Mouse (Mus musculus) gastrocnemius, postnatal 4 days (tissue): ENCODE results near the gene Ankrd44. TPM values are rescaled to one million over a fixed set of nuclear protein-coding genes. Genes with fewer than 3 reads are reported as not detected.

Experiments
- DNase-seq, 2 experiments: peaks; one replicate each; pipeline ENCODE4 v3.0.0; 2021 to 2022; ENCODE audit warnings: low spot score in 2 of 2, mixed read lengths in 2 of 2
- total RNA-seq, 2 experiments: library from RNA; stranded (reverse); gene quantifications; 2 replicates each; pipeline ENCODE4 v1.2.3; 2021

The Ankrd44 gene
- total RNA-seq, 2 experiments from 2014 or later, result 26.3 to 29.3 TPM

DNA sequence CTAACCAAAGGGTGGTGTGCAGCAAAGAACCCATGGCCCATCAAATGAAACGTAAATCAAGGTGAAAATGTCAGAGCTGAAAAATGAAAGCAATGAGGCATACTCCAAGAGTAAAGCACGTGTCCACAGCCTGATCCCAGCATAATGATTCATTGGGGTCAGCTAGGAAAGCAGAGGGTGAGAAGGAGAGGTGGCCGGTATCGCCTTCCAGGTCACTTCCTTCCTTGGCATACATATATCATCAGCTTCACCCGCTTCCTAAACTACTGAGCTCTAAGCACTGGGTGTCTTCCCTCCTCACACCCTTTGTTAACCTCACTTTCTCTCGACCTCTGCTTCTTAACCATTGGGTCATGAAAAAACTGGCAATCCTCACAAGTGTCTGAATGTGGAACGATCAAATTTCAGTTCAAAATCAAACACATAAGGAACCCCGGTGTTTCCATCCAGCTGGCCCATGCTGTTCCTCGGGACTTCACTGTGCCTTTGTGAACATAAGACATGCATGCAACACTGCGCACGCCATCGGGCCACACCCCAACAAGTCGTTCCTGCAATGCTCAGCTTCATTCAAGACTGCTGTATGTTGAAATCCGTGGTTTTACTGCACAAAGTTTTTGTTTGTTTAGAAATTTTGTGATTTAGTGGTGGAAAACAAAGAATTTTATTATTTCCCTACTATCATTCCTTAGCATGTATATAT, 101.9 kb downstream of the Ankrd44 start:
- no peak for DNase-seq

DNA sequence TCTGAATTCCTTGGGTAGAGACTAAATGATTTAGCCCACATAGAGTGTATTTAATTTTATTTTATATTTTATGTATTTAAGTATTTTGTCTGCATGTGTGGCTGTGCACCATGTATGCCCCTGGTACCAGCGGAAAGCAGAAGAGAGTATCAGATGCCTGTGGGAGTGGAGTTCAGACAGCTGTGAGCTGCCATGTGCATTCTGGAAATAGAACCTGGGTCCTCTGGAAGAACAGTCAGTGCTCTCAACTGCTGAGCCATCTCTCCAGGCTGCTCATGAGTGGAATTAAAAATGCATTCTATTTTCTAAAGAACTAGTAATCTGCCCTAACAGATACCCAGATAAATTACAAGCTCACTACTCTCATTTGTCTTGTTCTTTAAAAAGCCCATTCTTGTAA, 104.4 kb downstream of the Ankrd44 start:
- no peak for DNase-seq

DNA sequence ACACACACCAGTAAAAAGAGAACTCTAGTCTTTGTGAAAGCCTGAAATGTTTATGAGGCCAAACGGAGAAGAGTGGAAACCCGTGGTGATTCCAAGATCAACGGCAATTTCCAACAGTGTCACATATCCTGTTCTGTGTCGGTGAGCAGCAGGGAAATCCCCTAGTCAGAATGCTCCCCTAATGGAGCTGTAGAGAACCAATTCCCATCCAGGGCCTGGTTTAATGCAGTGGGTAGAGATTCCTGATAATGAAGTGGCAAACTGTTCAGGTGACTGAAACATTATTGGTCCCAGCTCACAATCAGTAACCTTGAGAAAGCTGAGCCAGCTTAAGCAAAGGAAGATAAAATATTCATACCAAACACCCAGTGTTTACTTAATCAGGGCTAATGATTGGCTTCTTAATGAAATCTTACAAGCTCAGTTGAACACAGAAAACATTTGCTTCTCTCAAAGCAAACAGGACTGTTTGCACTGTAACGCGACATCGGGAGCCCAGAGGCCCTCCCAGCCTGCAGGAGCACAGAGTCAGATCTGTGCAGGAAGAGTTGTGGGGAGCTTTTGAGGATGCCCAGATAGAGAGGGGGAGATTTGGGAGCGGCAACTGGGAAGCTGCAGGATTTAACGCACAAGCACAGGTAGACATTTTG, 110.9 kb downstream of the Ankrd44 start:
- DNase-seq, result no peak

DNA sequence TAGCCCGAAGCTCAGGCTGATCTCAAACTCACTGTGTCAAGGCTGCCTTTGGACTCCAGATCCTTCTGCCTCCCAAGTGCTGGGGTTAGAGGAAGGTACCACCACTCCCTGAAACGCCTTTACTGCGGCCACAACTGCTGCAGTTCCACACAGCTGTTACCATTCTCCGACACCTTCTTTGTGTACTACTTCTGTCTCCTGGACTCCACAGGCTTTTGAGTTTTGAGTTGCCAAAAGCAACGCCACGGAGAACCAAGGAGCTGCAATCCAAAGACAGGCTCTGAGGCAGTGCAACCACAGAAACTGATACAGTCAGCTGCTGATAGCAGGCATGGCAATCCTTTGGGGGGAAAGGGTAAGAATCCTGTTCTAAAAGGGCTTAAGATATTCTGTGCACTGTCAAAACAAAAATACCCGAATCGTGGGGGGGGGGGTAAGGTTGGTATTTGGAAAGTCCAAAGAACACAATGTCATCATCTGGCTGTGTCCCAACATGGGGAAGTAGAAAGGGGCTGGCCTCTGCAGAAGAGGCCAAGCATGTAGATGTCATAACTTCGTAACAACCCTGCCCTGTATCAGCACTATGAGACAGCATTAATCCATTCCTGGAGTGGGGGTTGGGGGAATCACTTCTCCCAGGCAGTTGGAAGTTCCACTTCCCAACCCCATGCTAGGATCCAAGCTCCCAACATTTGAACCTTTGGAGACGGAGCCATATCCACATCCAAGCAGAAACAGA, 116.2 kb downstream of the Ankrd44 start:
- DNase-seq, result no peak

DNA sequence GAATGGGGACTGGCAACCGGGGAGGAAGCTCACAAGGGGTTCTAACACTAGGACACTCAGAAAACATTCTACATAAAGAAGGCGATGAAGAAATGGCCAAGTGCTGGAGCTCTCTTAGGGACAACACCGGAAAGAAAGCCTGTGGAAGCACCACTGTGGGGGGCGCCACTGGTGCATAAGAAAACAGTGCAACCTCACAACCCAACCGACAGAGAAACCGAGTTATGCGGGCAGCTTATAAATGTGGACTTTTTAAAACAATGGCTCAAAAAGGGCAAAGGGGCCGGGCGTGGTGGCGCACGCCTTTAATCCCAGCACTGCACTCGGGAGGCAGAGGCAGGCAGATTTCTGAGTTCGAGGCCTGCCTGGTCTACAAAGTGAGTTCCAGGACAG, 117.1 kb downstream of the Ankrd44 start:
- DNase-seq, result no peak

DNA sequence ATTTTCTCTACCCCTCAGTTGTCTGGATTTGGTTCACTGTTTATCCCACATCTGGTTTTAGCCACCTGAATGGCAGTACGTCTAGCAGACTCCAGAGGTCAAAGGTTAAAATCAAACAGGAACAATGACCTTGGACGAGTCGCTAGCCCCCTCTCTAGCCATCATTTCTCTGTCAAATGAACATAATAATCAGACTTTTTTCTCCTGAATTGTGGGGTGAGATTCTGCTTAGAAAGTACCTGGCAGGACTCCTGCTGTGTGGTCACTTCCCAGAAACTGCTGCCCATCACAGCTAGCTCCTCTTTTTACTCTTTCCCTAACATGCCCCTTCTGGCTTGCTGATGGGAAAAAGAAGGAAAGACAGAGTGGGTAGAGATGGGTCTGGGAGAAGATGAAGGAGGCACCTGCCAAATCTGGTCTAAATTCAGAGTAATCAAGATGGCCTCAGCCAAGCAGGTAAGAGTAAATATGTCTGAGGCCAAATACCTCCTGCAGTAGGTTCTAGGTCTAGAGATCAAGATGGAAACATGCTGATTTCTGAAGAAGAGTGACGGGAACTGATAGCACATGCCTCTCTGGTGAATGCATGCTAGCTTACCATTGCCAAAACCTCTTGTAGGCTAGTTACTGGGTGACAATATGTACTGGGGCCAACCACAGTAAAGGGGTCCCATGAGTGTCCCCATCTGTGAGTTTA, 117.6 kb downstream of the Ankrd44 start:
- no peak for DNase-seq

DNA sequence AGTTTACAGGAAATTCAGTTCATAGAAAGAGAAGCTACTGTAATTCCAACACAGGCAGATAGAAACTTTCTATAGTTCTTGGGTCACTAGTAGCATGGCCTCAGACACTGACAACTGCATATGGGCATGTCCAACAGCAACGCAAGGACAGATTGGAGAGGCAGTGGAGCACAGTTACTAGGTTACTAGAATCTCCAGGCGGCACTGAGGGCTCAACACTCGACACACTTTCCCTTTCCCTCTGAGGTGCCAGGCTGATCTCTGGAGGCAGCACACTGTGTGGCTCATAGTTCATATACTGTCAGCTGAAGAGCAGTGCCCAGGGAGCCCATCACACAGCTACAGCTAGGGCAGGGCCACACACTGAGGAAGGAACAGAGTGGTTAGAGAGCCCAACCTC, 118.4 kb downstream of the Ankrd44 start:
- no peak for DNase-seq

DNA sequence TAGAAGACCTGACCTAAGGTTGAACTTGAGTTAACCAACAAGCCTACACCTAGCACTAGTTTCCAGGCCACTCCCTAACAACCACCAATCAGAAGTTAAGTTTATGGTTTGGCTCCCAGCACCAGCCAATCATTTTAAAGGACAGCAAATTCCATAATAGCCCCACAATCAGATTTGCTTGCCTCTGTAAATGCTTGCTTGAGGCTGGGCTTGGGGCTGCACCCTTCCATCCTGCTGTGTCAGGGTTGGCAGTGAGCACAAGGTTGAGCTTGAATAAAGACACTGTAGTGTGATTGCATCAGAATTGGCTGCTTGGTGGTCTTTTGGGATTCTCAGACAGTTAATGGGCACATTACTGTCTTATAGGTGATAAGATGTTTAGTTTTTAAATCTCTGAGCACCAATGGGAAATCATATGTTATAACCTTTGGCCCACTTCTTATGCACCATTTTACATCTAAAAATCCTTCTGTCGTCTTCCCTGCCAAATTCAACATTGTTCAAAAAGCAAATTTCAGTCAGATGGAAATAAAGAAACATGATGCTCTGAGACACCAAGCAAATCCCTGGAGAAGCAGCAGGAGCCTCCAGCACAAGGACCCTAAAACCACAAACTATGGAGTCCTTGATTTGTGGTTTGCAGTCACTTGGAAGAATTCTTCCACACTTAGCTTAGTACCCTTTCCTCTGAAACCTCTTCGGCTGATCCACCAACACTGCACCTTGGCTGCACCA, 119.9 kb downstream of the Ankrd44 start:
- no peak for DNase-seq

DNA sequence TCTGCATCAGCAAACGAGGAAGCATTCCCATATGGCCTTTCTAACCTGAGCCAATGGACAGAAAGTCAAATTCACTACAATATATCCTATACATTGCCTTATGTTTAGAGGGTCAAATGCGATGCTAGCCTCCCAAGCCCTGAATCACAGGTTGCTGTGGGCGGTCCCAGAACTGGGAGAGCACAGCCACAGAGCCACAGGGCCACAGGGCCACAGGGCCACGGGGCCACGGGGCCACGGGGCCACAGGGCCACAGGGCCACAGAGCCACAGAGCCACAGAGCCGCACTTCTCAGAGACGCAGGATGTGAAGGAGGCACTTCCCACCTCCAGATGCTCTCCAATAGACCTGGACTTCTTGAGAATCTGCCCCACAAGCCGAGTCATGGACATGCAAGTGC, 121.8 kb downstream of the Ankrd44 start:
- DNase-seq, result no peak

DNA sequence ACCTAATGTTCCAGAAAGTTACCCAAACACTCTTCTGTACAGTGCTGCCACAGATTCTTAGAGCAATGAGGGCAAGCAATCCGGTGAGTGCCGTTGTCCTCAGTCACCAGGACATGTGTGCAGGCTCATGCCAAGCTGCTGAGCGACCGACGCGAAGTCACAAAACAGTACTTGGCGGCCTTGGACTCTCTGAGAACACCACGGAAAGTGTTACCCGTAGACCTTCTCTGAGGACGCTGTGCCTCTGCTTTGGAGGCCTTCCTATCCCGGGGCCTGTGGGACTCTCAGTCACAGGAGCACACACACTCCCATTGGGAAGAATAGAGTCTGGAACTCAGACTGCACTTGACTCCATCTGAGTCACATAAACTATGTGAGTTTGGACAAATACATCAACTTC, 123.5 kb downstream of the Ankrd44 start:
- DNase-seq, result no peak

DNA sequence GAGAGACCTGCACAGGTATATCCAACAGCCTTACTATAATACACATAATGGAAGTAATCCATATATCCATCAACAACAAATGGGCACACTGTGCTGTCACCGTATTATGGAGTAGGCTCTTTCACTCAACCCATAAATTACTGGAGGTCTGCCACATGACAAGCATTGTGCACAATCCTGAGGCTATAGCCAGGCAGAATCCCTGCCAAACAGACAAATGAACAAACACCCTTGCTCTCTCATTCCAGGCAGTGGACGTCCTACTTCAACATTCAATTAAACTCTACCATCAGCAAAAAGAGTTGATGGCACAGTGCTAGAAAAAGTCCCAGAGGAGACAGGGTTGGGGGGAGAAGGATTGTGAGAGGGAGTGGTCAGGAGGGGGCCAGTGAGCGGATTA, 124.9 kb downstream of the Ankrd44 start:
- no peak for DNase-seq

DNA sequence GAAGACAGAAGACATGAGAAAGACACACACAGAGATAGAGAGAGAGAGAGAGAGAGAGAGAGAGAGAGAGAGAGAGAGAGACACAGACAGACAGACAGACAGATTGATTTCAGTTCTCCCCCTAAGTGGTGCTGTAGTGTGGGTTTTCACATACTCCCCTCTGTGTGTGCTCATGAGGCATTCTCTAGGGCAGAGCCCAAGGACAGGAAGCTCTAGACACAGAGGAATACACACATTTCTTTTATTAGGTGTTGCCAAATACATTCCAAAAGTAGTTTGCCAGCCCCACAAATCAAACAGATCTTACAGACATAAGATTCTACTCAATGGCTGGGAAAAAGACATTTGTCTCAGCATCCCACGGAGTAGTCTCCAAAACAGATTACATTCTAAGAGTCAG, 126.8 kb downstream of the Ankrd44 start:
- no peak for DNase-seq

DNA sequence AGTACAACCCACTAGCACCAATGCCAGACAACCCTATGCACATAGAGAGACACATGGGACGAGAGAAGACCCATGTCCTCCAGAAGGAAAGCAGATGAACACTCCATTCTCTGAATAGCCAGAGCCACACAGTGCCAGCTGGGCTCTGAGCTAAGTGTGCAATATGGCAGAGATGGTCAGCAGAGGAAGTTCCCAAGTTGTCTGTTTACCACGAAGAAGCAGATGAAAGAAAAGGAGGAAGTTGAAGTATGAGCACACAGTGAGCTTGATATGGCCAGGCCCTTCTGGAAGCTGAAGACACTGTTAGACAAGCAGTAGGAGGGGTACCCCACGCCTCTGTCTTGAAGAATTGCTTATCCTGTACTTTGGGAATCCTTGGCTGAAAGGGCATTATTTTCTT, 127.8 kb downstream of the Ankrd44 start:
- no peak for DNase-seq

DNA sequence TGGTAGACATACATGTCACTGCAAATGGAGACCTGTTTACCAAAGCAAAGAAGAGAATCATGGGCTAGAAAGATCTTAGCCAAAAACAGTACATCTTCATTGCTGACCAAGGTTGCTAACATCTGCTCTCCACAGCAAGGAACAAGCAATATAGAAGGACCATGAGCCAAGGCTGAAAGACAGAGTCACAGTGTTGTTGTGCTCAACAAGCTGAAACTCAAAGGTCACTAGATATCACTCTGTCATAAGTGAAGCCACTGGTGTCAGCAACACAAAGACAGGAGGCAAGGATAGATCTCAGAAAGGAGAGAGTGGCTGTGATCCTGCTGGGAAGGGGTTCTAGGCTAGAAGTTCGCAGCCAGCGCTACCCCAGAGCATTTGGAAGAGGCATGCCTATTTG, 131.5 kb downstream of the Ankrd44 start:
- DNase-seq, result no peak

DNA sequence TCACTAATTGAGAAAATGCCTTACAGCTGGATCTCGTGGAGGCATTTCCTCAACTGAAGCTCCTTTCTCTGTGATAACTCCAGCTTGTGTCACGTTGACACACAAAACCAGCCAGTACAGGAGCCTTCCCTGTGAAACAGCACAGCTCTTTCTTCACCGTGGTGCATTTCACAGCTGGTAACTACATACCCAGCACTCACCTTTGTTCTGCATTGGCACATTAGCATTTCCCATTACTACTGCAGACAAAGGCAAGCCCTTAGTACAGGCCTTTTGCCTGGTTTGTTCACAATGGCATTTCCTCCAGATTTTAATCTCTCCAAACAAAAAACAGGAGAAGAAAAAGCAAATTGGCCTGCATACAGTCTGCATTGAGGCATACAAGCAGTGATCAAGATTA, 134.8 kb downstream of the Ankrd44 start:
- no peak for DNase-seq

DNA sequence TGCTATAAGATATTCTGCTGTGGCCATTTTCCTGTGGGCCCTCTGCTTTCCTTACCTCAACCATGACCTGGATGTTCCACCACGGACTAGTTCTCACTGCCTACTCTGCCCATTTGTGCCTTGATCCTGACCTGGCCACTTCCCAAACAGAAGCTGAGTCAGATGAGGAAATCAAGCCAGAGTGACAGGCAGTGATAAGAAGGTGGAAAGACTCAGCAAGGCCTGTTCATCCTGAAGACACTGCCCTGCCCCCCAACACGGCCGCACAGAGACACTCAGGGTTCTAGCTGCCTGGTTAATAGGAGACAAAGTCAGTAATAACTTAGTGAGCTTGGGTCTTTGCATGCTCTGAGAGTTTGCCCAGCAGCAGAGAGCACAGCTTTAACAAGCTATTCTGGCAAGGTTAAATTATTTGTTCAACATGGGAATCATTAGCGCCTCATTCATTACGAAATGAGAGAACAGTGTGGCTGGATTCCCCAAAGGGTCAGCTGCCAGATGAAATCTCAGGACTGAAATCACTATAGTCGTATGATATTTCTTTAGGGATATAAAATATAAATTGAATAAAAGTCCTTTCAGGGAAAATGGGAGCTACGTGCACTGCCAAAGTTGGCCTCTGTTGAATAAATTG, 136.7 kb downstream of the Ankrd44 start:
- no peak for DNase-seq

DNA sequence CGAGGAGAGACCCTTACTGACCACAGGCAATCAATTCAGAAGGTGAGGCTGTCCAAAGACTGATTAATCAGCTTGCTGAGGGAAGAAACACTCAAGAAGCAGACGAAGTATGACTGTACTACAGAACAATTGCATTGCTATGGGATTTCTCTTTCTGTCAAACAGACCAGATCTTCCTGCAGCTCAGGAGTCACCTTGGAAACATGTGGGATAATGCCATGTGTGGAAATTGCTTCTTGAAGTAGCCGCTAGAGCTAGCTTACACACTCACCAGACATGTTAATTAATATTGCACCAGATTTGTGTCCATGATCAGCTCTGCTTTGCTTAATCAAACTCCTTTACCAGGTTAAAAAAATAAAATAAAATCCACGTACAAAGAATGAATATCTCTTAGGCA, 137.8 kb downstream of the Ankrd44 start:
- no peak for DNase-seq

DNA sequence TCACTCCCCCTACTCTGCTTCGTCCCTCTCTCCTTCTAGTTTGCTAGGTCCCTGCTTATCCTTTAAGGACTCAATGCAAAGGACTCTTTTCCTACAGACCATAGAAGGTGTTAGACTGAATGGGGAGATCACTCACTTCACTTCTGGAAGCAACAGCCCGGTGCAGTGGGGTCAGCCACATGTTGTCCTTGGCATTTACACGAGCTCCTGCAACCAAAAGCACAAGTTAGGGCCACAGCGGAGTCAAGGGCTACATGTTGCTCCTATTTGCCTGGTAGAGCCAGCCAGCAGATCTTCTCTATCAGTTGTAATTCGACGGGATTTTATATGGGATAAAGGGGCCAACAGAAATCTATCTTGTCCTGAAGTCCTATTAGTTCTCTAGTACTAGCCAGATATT, 148.0 kb downstream of the Ankrd44 start:
- no peak for DNase-seq

DNA sequence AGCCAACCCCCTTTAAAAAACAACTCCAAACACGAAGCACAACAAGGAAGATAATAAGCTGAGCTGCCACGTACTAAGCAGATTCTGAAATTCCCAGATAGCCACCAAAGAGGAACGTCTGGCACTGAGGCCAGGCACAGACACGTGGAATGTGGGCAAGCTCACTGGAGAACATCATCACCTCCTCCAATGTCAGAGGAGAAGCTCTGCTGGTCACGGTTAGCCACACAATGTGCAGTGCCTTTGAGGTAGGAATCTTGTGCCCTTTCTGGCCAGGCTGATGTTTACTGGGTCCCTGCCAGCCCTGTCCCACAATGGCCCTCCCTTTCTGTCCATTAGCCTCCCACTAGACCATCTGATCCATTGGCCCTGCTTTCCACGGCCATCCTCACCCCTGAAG, 149.1 kb downstream of the Ankrd44 start:
- no peak for DNase-seq

DNA sequence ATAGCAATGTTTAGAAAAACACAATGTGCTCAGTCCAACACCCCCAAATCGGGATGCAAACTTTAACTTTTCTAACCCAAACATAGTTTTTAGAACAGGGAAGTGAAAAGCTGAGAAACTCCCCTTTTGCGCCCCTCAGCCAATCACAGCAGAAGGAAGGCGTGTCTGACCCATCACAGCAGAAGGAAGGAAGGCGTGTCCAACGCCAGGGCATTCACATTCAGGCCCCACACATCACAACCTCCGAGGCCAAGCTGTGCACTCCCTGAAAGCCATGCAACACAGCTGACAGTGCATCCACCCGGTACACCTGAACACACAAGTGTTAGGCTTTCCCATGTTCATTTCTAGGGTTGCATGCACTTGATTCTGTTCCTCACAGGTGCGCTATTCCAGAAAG, 150.1 kb downstream of the Ankrd44 start:
- no peak for DNase-seq

DNA sequence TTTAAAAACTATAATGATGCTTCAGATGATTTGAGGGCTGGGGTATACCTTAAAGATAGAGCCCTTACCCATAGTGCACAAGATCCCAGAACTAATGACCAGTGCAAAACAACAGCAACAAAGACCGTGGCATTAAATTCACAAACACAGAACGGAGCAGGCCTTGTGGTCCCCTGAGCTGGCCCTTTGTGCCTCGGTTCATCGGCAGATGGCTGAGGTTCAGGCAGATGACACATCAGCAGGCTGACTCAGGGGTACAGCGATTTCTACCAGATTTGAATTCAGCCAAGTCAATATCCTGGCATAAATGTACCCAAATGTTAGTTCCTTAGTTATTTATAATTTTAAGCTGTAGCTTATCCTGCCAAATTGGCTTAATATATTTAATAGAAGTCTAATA, 153.3 kb downstream of the Ankrd44 start:
- DNase-seq, result no peak
